Mouse (Mus musculus): ENCODE data around the gene Sik3.

The Sik3 gene

GRCm38 (mm10) chr9:46012091-46013008 lies at the start of gene Sik3, which contains the start of gene Pafah1b2:
Gene Sik3, plus strand, starts transcription at chr9:46012820.
Gene Pafah1b2, minus strand, starts transcription at chr9:46012690.
- DNase-seq (ENCODE audit: low read depth, low spot score) = peak; percentile 94

- DNase-seq (ENCODE audit: low read depth, low spot score) = no peak
These were observed 49.0 kb upstream of the Sik3 start for GRCm38 (mm10) chr9:45963577-45963976.

- DNase-seq (ENCODE audit: low read depth, low spot score) = peak; percentile 45
These were observed 35.7 kb upstream of the Sik3 start for GRCm38 (mm10) chr9:45976884-45977283.

- no peak for DNase-seq (ENCODE audit: low read depth, low spot score)
These were observed 32.8 kb upstream of the Sik3 start for GRCm38 (mm10) chr9:45979778-45980177.

- no peak for DNase-seq (ENCODE audit: low read depth, low spot score)
These were observed 32.0 kb upstream of the Sik3 start for GRCm38 (mm10) chr9:45980611-45981010.

- peak; percentile 55 for DNase-seq (ENCODE audit: low read depth, low spot score)
These were observed 31.3 kb upstream of the Sik3 start for GRCm38 (mm10) chr9:45981331-45981730.

- DNase-seq (ENCODE audit: low read depth, low spot score) = peak; percentile 61
These were observed 28.8 kb upstream of the Sik3 start for GRCm38 (mm10) chr9:45983676-45984408.

GRCm38 (mm10) chr9:45984409-45985228 lies 28.0 kb upstream of the Sik3 start:
- DNase-seq (ENCODE audit: low read depth, low spot score) = peak; percentile 94

GRCm38 (mm10) chr9:45985229-45985567 lies 27.4 kb upstream of the Sik3 start:
- DNase-seq (ENCODE audit: low read depth, low spot score) = no peak

GRCm38 (mm10) chr9:45999009-45999408 lies 13.6 kb upstream of the Sik3 start:
- DNase-seq (ENCODE audit: low read depth, low spot score) = no peak

- DNase-seq (ENCODE audit: low read depth, low spot score) = peak; percentile 54
These were observed 8.9 kb upstream of the Sik3 start for GRCm38 (mm10) chr9:46003729-46004128.

GRCm38 (mm10) chr9:46004529-46004928 lies 8.1 kb upstream of the Sik3 start:
- no peak for DNase-seq (ENCODE audit: low read depth, low spot score)

GRCm38 (mm10) chr9:46006224-46006623 lies 6.4 kb upstream of the Sik3 start:
- DNase-seq (ENCODE audit: low read depth, low spot score) = no peak

- no peak for DNase-seq (ENCODE audit: low read depth, low spot score)
These were observed 3.5 kb upstream of the Sik3 start for GRCm38 (mm10) chr9:46008931-46009668.

- DNase-seq (ENCODE audit: low read depth, low spot score) = peak; percentile 83
These were observed 3.0 kb upstream of the Sik3 start for GRCm38 (mm10) chr9:46009669-46009983.

- no peak for DNase-seq (ENCODE audit: low read depth, low spot score)
These were observed 1.3 kb upstream of the Sik3 start for GRCm38 (mm10) chr9:46011094-46011970.

- peak; percentile 64 for DNase-seq (ENCODE audit: low read depth, low spot score)
These were observed 478 bp downstream of the Sik3 start for GRCm38 (mm10) chr9:46013009-46013586.

GRCm38 (mm10) chr9:46013616-46014015 lies 996 bp downstream of the Sik3 start:
- no peak for DNase-seq (ENCODE audit: low read depth, low spot score)

- peak; percentile 96 for DNase-seq (ENCODE audit: low read depth, low spot score)
These were observed 1.6 kb downstream of the Sik3 start for GRCm38 (mm10) chr9:46014251-46014681.

GRCm38 (mm10) chr9:46015081-46015551 lies 2.5 kb downstream of the Sik3 start:
- DNase-seq (ENCODE audit: low read depth, low spot score) = no peak
